Mouse (Mus musculus): ENCODE data around the gene Tpm1. TPM values are rescaled to one million over a fixed set of nuclear protein-coding genes. Genes with fewer than 3 reads are reported as not detected.

The Tpm1 gene
- total RNA-seq, 1 experiment: 860 TPM

- in situ Hi-C loops (cut with MboI; ENCODE audit: low sequenced_read_pairs in 2 of 2, unreplicated experiment in 2 of 2): no loop called here
- no peaks in the 10 kb centered on the region for H3K9me3 ChIP-seq (ENCODE audit: control insufficient read depth, insufficient read depth, low read depth, low read length)
- H3K9ac ChIP-seq (ENCODE audit: insufficient read depth, low read depth, low read length, poor library complexity, severe bottlenecking): no peak overlapping the region
- TF ChIP-seq HCFC1 (IDR thresholded peaks at IDR 0.05; ENCODE audit: borderline replicate concordance, insufficient read depth, low read length) (no peak), ZC3H11A (IDR thresholded peaks at IDR 0.05; ENCODE audit: borderline replicate concordance, low read depth, low read length) (no peak), ZNF384 (IDR thresholded peaks at IDR 0.05; ENCODE audit: low read depth, low read length) (no peak), MAFK (IDR thresholded peaks at IDR 0.05; ENCODE audit: insufficient read depth, low read depth, low read length) (no peak), CHD2 (IDR thresholded peaks at IDR 0.05; ENCODE audit: low read depth, low read length) (no peak)
- DNase-seq (ENCODE audit: low read depth, low spot score): no peak
- H3K27ac ChIP-seq (ENCODE audit: insufficient read depth, low read depth, low read length, poor library complexity, severe bottlenecking): no peak overlapping the region
- no peak overlapping the region for H3K4me3 ChIP-seq (ENCODE audit: insufficient read depth in 1 of 2, low read depth in 1 of 2, low read length in 2 of 2, poor library complexity in 1 of 2, severe bottlenecking in 1 of 2)
- H3K4me1 ChIP-seq (ENCODE audit: control insufficient read depth in 2 of 2, insufficient read depth in 2 of 2, low read length in 2 of 2, poor library complexity in 1 of 2): peaks cover 6 to 12% of the 10 kb centered on the region in 2 experiments
- peaks cover 46% of the 10 kb centered on the region for H3K36me3 ChIP-seq (ENCODE audit: control insufficient read depth, insufficient read depth, low read length, poor library complexity, severe bottlenecking)
These were observed 24.1 kb downstream of the Tpm1 start for GRCm38 (mm10) chr9:67024889-67025692.

GRCm38 (mm10) chr9:67023371-67023770 is 25.8 kb downstream of the Tpm1 start:
- in situ Hi-C loops (cut with MboI; ENCODE audit: low sequenced_read_pairs in 2 of 2, unreplicated experiment in 2 of 2): no loop called here
- peaks cover 39% of the 10 kb centered on the region for H3K36me3 ChIP-seq (ENCODE audit: control insufficient read depth, insufficient read depth, low read length, poor library complexity, severe bottlenecking)

GRCm38 (mm10) chr9:67020063-67020462 is 29.1 kb downstream of the Tpm1 start:
- H3K4me1 ChIP-seq (ENCODE audit: control insufficient read depth in 2 of 2, insufficient read depth in 2 of 2, low read length in 2 of 2, poor library complexity in 1 of 2): peaks cover 6 to 12% of the 10 kb centered on the region in 2 experiments
- H3K4me3 ChIP-seq (ENCODE audit: insufficient read depth in 1 of 2, low read depth in 1 of 2, low read length in 2 of 2, poor library complexity in 1 of 2, severe bottlenecking in 1 of 2): no peak overlapping the region

More at GRCm38 (mm10) chr9:67023371-67023770, 25.8 kb downstream of the Tpm1 start:
- Histone ChIP-seq H3K4me1 (ENCODE audit: control insufficient read depth in 2 of 2, insufficient read depth in 2 of 2, low read length in 2 of 2, poor library complexity in 1 of 2) (peaks cover 6 to 12% of the 10 kb centered on the region in 2 experiments), H3K4me3 (ENCODE audit: insufficient read depth in 1 of 2, low read depth in 1 of 2, low read length in 2 of 2, poor library complexity in 1 of 2, severe bottlenecking in 1 of 2) (no peak overlapping the region), H3K9ac (ENCODE audit: insufficient read depth, low read depth, low read length, poor library complexity, severe bottlenecking) (no peak overlapping the region), H3K27ac (ENCODE audit: insufficient read depth, low read depth, low read length, poor library complexity, severe bottlenecking) (peak overlapping the region; percentile 42; the same call in 1 of the 2 replicates), H3K9me3 (ENCODE audit: control insufficient read depth, insufficient read depth, low read depth, low read length) (no peaks in the 10 kb centered on the region)
- no peak for DNase-seq (ENCODE audit: low read depth, low spot score)
- no peak for TF ChIP-seq ZNF384 (IDR thresholded peaks at IDR 0.05; ENCODE audit: low read depth, low read length)
- TF ChIP-seq MAFK (IDR thresholded peaks at IDR 0.05; ENCODE audit: insufficient read depth, low read depth, low read length): no peak
- TF ChIP-seq ZC3H11A (IDR thresholded peaks at IDR 0.05; ENCODE audit: borderline replicate concordance, low read depth, low read length): no peak
- TF ChIP-seq HCFC1 (IDR thresholded peaks at IDR 0.05; ENCODE audit: borderline replicate concordance, insufficient read depth, low read length): no peak
- no peak for TF ChIP-seq CHD2 (IDR thresholded peaks at IDR 0.05; ENCODE audit: low read depth, low read length)

GRCm38 (mm10) chr9:67013501-67013900 is 35.7 kb downstream of the Tpm1 start:
- Histone ChIP-seq H3K9me3 (ENCODE audit: control insufficient read depth, insufficient read depth, low read depth, low read length) (no peaks in the 10 kb centered on the region), H3K9ac (ENCODE audit: insufficient read depth, low read depth, low read length, poor library complexity, severe bottlenecking) (no peak overlapping the region), H3K36me3 (ENCODE audit: control insufficient read depth, insufficient read depth, low read length, poor library complexity, severe bottlenecking) (no peaks in the 10 kb centered on the region), H3K4me1 (ENCODE audit: control insufficient read depth in 2 of 2, insufficient read depth in 2 of 2, low read length in 2 of 2, poor library complexity in 1 of 2) (peaks cover 0 to 5% of the 10 kb centered on the region in 2 experiments; a peak in 1 of 4 replicates), H3K4me3 (ENCODE audit: insufficient read depth in 1 of 2, low read depth in 1 of 2, low read length in 2 of 2, poor library complexity in 1 of 2, severe bottlenecking in 1 of 2) (no peak overlapping the region), H3K27ac (ENCODE audit: insufficient read depth, low read depth, low read length, poor library complexity, severe bottlenecking) (no peak overlapping the region)
- TF ChIP-seq MAFK (IDR thresholded peaks at IDR 0.05; ENCODE audit: insufficient read depth, low read depth, low read length) (no peak), HCFC1 (IDR thresholded peaks at IDR 0.05; ENCODE audit: borderline replicate concordance, insufficient read depth, low read length) (no peak), ZC3H11A (IDR thresholded peaks at IDR 0.05; ENCODE audit: borderline replicate concordance, low read depth, low read length) (no peak), CHD2 (IDR thresholded peaks at IDR 0.05; ENCODE audit: low read depth, low read length) (no peak), ZNF384 (IDR thresholded peaks at IDR 0.05; ENCODE audit: low read depth, low read length) (no peak)
- in situ Hi-C loops (cut with MboI; ENCODE audit: low sequenced_read_pairs in 2 of 2, unreplicated experiment in 2 of 2): no loop called here
- no peak for DNase-seq (ENCODE audit: low read depth, low spot score)

More at GRCm38 (mm10) chr9:67020063-67020462, 29.1 kb downstream of the Tpm1 start:
- Histone ChIP-seq H3K36me3 (ENCODE audit: control insufficient read depth, insufficient read depth, low read length, poor library complexity, severe bottlenecking) (peaks cover 16% of the 10 kb centered on the region; the same call in 1 of the 2 replicates), H3K9ac (ENCODE audit: insufficient read depth, low read depth, low read length, poor library complexity, severe bottlenecking) (no peak overlapping the region), H3K9me3 (ENCODE audit: control insufficient read depth, insufficient read depth, low read depth, low read length) (no peaks in the 10 kb centered on the region), H3K27ac (ENCODE audit: insufficient read depth, low read depth, low read length, poor library complexity, severe bottlenecking) (no peak overlapping the region)
- in situ Hi-C loops (cut with MboI; ENCODE audit: low sequenced_read_pairs in 2 of 2, unreplicated experiment in 2 of 2): no loop called here
- TF ChIP-seq ZNF384 (IDR thresholded peaks at IDR 0.05; ENCODE audit: low read depth, low read length): no peak
- TF ChIP-seq HCFC1 (IDR thresholded peaks at IDR 0.05; ENCODE audit: borderline replicate concordance, insufficient read depth, low read length): no peak
- no peak for TF ChIP-seq ZC3H11A (IDR thresholded peaks at IDR 0.05; ENCODE audit: borderline replicate concordance, low read depth, low read length)
- no peak for TF ChIP-seq CHD2 (IDR thresholded peaks at IDR 0.05; ENCODE audit: low read depth, low read length)
- no peak for TF ChIP-seq MAFK (IDR thresholded peaks at IDR 0.05; ENCODE audit: insufficient read depth, low read depth, low read length)
- DNase-seq (ENCODE audit: low read depth, low spot score): no peak
